Mouse (Mus musculus): ENCODE results near the gene Slamf8. TPM values are rescaled to one million over a fixed set of nuclear protein-coding genes. Genes with fewer than 3 reads are reported as not detected.

Gene Slamf8
- total RNA-seq (2021): not detected

DNA sequence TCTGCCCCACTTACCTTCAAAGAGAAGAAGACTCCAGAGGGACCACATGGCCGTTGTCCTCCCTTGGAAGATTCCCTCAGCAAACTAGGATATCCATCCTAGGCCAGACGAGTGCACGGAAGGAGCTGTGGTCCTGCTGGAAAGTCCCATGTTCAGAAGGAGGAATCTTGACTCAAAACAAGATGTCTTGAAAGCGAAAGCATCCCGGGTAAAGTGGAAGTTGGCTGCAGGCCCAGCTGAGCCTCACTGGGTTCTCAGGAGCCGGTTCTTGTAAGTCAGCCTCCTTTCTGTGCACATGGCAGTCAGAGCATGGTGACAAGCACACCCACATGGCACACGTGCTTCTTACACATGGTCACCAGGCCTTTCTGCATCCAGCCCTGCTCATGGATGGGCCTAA lies at the start of gene Slamf8:
Gene Slamf8 (minus strand): TSS at position 184 of the 400 bp plus-strand sequence.
- intact Hi-C loops (cut with DNase I): no loop called here
- peak in 1 of 2 experiments; percentile 6 for DNase-seq (ENCODE audit: low spot score in 2 of 2)

DNA sequence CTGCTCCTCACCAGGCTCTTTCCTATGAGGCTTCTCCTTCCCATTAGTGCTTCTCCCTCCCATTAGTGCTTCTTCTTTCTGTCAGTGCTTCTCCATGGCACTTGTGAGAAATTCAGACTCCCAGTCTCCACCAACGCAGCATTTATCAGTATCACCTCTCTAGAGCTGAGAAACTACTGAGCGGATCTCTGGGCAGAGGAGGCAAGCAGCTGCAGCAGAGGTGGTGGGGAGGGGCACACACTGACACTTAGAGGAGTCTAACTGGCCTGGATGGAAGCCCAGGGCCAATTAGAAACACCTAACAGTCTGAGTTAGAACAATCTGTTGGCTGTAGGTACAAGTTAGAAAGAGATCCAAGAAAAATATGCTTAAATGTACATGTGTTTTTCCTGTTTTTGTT lies 48.4 kb upstream of the Slamf8 start:
- peak in 1 of 2 experiments; percentile 24 for DNase-seq (ENCODE audit: low spot score in 2 of 2)
- intact Hi-C loops (cut with DNase I): loop anchor here (5.0 kb wide), 1 partner anchor 684 kb away; no protein-coding TSS in a partner anchor

DNA sequence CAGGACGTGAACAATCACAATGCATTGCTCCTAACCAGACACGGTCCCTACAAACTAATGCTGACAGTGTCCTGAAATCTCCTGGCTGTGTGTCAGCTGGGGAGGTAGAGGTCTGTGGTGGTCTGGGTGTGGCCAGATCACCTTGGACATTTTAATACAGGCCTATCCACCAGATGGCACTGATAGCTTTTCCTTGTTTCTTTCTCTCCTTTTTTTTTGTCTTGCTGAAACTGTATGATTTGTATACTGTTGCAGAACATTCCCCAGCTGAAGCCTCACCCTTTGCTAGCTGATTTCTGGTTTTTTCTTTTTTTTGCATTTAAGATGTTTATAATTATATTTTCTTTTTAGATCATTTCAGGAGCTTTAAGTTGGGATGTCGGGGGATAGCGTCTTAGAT lies 47.4 kb upstream of the Slamf8 start:
- intact Hi-C loops (cut with DNase I): loop anchor here (5.0 kb wide), 1 partner anchor 684 kb away; no protein-coding TSS in a partner anchor
- no peak for DNase-seq (ENCODE audit: low spot score in 2 of 2)

DNA sequence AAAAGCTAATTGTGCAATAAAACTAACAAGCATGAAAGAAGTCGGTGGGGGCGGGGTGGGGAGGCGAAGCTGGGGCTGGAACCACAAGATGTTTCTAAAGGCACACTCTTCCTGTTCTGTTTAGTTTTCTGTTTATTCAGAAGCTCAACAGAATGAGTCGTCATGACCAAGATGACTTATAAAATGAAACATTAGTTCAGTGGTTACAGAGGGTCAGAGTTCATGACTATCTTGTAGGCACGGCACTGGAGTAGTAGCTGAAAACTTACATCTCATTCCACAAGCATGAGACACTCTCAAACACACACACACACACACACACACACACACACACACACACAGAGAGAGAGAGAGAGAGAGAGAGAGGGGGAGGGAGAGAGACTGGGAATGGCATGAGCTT lies 45.9 kb upstream of the Slamf8 start:
- intact Hi-C loops (cut with DNase I): loop anchor here (5.0 kb wide), 1 partner anchor 686 kb away; no protein-coding TSS in a partner anchor

DNA sequence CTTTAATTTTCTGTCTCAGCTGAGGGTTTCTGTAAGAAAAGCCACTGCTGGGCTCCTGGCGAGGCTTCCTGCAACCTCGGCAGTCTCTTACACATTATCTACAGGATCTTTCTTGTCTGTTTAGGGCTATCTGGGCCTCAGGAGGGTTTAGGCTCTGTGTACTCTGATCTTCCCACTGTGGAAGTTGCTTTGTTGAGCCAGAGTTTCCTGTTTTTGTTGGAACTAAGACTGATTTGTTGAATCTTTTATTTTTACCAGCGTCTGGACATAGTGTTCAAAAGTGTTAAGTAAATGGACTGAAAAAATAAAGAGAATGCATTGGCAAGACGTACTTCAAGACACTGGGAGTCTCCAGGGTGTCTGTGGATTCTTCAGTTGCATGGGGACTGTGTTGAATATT lies 44.9 kb upstream of the Slamf8 start:
- intact Hi-C loops (cut with DNase I): loop anchor here (5.0 kb wide), 1 partner anchor 687 kb away; no protein-coding TSS in a partner anchor
- no peak for DNase-seq (ENCODE audit: low spot score in 2 of 2)

More for the DNA sequence above, 45.9 kb upstream of the Slamf8 start:
- no peak for DNase-seq (ENCODE audit: low spot score in 2 of 2)

DNA sequence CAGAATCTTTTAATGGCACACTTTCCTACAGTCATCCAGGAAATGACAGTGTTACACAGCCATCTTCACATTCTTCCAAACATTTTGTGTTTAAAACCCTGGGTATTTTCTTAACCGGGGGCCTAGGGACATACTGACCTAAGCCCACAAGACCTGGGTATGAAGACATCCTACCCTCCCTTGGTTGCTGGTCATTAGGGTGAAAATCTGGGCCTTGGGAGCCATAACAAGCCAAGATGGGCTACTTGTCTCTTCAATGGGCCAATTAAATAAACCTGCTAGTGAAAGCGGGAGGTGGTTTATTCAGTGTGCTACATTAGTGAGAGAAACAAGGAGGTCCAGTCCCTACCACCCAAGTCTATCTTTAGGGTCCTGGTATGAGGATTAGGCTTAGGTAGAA lies 43.8 kb upstream of the Slamf8 start:
- intact Hi-C loops (cut with DNase I): loop anchor here (5.0 kb wide), 1 partner anchor 763 kb away; no protein-coding TSS in a partner anchor
- no peak for DNase-seq (ENCODE audit: low spot score in 2 of 2)

DNA sequence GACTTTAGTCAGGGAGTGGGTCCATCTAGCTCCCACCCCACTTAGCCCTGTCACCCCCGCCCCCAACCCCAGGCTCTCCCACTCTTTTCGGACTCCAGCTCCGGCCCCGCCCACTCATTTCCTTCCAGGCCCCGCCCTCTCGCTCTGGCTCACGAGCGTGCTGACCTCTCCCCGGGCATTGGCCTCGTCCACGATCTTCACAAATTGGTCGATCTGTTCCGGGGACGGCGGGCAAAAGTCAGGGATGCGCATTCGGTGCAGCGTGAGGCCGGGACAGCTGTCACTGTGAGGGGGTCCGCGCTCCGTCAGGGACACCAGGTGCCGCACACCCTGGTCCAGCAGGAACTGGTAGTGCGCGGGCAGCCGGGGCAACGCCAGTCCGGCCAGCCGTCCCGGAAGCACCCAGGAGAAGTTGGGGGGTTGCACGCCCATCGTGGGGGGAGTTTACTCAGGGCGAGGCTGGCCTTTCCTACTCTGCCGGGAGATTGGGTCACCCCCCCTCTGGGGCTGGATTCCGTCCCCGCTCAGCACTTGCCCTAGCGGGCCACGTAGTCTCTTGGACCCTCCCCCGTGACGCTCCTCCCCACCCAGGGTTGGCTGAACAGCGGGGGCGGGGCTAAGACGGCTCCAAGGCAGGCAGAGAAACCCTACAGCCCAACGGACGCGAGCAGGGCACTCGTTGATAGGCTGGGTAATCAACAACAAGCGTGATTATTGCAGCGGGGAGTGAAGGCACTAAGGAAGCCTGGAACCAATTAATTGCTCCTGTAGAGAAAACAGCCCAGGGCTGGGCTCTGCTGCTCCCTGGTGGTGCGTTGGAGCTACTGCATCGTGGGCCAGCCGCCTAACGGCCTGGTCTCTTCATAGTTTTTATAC lies 42.3 kb upstream of the Slamf8 start, which contains the start of gene Dusp23:
Gene Dusp23 (minus strand): TSS at position 512 of the 876 bp plus-strand sequence.
- peak; percentile 92 to 95 for DNase-seq (ENCODE audit: low spot score in 2 of 2)
- intact Hi-C loops (cut with DNase I): loop anchor here (1.0 to 5.0 kb wide), 4 partner anchors 14 to 765 kb away; no protein-coding TSS in a partner anchor

DNA sequence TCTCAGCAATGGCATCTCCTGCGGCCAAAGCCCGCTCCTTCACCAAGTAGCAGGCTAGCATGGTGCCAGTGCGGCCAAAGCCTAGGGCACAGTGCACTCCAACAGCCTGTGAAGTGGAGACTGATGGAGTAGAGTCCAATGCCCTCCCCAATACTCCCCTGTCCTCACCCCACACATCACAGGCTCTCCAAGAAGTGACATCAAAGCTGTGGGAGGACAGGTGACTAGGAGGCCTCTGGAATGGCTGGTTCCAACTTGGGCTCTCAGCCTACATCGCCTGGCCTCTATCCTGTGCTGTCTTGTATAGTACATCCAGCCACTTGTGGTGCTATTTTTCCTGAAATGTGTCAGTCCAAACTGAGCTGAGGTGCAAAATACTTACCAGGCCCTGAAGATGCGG lies 41.4 kb upstream of the Slamf8 start:
- intact Hi-C loops (cut with DNase I): loop anchor here (2.0 to 5.0 kb wide), 3 partner anchors 13 to 766 kb away; no protein-coding TSS in a partner anchor
- DNase-seq (ENCODE audit: low spot score in 2 of 2): no peak

DNA sequence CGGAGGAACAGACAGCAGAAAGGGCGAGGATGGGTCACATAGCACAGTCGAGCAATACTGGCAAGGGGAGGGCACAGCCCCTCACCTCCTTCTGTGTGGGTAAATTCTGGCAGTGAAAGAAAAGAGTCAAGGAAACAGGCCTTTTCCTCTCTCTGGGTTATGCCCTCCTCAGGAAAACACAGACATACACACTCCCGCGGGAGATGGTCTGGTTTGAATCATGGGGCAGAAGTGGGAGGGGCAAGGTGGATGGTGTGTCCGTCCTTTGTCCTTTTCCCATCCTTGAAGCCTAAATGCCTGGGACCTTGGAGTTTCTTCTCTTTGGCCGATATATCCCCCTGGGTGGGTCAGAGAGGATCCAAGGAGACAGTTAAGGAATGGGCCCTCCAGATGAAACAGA lies 39.5 kb upstream of the Slamf8 start:
- no peak for DNase-seq (ENCODE audit: low spot score in 2 of 2)
- intact Hi-C loops (cut with DNase I): loop anchor here (5.0 kb wide), 1 partner anchor 767 kb away; no protein-coding TSS in a partner anchor

DNA sequence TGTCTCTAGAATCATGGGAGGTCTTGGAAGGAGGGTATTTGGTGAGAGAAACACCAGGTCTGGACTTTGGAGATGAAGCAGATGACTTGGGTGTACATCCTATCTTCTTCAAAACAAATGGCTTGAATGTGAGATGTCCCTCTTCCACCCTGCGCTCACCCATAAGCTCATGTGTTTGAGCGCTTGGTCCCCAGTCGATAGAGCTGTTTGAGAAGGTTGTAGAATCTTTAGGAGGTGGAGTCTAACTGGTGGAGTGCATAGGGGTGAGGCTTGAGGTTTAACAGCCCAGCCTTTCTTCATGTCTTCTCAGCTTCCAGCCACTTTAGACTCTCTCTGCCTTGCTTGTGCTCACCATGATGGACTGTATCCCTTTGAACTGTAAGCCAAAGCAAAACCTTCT lies 35.9 kb upstream of the Slamf8 start:
- no peak for DNase-seq (ENCODE audit: low spot score in 2 of 2)
- intact Hi-C loops (cut with DNase I): no loop called here

DNA sequence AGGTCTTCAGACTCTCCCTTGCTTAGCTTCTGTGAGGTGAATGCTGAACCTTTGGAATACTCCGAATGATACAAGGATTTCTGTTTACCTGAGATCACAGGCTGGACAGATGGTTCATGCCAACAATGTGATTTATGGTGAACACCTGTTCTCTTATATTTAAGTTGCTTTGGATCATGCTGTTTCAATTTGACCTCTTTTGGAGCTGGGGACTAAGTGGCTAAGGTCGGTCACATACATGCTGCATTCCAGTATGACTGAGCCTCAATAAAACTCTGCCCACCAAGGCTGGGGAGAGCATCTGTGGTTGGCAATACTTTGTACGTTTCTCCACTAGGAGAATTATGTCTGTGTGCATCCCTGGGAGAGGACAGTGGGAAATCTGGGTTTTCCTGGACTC lies 33.7 kb upstream of the Slamf8 start:
- no peak for DNase-seq (ENCODE audit: low spot score in 2 of 2)
- intact Hi-C loops (cut with DNase I): no loop called here

DNA sequence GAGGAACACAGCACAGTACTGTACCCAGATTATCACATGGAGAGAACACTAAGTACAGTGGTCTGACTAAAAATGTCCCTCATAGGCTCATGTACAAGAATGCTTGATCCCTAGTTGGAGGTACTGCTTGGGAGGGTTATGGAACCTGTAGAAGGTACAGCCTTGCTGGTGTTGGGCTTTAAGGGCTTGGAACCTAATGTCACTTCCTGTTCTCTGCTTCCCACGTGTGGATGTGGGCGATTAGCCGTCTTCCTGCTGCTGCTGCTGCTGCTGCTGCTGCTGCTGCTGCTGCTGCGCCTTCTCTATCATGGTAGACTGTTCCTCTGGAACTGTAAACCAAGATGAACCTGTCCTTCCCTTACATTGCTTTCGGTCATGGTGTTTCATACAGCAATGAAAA lies 33.2 kb upstream of the Slamf8 start:
- no peak for DNase-seq (ENCODE audit: low spot score in 2 of 2)
- intact Hi-C loops (cut with DNase I): no loop called here

DNA sequence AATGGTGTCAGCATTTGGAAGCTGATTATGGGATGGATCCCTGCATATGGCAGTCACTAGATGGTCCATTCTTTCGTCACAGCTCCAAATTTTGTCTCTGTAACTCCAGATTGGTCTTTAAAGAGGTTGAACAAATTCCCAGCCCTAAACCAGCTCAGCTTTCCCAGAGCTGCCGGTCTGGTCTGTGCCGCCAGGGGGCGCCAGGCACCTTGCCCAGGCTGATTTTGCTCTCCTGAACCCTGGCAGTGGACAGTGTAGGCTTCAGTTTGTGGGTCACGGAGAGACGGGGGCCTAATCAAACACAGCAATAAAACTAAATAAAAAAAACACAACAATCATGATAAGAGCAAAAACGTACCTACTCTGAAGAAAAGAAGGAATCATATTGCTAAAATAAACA lies 28.9 kb upstream of the Slamf8 start:
- peak; percentile 47 to 57 for DNase-seq (ENCODE audit: low spot score in 2 of 2)
- intact Hi-C loops (cut with DNase I): loop anchor here (2.0 to 5.0 kb wide), 2 partner anchors 14 to 778 kb away; partner anchors contain the start of gene Dusp23

DNA sequence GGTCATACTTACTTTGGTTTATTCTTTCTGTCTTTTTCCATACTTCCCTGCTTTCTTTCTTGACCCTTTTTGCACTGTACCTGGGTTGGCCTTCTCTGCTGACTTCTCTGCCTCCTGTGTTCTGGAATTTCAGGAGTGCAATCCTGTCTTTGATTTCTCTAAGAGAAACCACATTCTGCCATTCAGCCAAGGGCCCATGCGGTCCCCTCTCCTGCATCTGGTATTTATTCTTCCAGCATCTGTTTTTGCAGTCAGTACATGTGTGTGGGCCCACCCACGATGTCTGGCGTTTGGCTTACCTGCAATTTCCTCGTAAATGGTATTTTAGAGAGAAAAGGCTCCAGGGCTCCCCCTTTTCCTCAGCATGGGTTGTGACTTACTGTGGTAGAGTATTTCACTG lies 27.8 kb upstream of the Slamf8 start:
- no peak for DNase-seq (ENCODE audit: low spot score in 2 of 2)
- intact Hi-C loops (cut with DNase I): loop anchor here (2.0 to 5.0 kb wide), 2 partner anchors 15 to 779 kb away; partner anchors contain the start of gene Dusp23

DNA sequence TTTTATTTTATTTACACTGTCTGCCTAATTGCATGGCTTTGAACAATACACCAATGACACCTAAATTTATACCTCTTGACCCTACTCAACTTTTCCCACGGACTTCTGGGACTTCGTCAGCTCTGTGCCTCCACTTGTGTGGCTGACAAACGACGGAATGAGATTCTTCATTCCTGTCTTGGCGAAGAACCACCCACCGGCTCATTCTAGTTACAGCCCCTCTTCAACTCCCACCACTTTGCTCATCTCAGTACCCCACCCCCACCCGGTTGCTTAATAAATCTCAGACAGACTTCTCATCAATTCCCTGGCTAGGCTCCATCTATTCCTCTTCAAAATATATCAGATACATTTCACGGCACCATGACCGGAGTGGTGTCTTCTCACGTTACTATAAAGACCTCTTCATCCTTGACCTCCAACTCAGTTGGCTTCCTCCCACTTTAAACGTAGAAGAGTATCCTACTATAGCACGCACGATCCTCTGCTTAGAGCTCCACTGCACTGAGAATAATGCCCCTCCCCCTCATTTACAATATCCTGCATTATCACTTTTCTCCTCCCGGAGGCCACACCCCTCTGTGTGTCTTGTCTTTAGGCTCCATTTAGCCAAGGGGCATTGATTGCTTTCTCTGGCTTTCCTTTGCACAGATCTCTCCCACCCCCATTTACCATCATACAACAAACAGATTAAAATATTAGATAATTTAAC lies 27.2 kb upstream of the Slamf8 start:
- intact Hi-C loops (cut with DNase I): loop anchor here (2.0 to 5.0 kb wide), 3 partner anchors 15 to 780 kb away; partner anchors contain the start of gene Dusp23
- DNase-seq (ENCODE audit: low spot score in 2 of 2): no peak

DNA sequence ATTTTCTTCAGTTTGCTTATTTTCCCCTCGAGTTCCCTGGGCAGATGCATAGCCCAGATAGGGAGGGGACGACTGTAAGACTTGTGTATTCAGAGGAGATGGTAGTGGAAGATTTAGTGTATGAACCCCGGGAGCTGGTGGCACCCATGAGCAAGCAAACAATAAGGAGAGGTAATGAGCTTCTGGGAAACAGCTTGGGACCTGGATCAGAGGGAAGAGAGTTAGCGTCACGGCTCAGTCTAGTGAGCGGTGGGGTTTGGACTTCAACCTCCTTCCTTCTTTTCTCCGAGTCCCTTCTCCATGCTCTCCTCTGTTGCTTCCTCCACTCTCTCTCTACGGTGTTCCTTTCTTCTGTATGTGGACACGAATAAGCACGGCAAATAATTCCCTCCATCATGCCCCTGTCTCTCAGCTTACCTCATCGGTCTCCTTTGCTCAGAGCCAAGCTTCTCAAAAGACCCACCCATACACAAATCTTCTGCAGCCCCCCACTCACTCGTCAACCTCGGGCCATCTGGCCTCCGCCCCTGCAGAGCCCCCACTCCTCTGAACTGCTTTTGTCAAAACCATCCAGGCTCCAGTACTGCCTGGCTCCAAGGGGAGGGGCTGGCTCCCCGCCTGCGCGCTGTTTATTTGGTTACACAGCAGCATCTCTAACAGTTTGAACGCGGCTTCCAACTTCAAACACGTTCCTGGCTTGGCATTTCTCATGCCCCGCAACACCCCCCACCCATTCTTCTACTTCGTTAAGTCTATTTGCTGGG lies 26.4 kb upstream of the Slamf8 start:
- intact Hi-C loops (cut with DNase I): loop anchor here (2.0 to 5.0 kb wide), 2 partner anchors 88 to 781 kb away; no protein-coding TSS in a partner anchor
- peak; percentile 30 to 33 for DNase-seq (ENCODE audit: low spot score in 2 of 2)

DNA sequence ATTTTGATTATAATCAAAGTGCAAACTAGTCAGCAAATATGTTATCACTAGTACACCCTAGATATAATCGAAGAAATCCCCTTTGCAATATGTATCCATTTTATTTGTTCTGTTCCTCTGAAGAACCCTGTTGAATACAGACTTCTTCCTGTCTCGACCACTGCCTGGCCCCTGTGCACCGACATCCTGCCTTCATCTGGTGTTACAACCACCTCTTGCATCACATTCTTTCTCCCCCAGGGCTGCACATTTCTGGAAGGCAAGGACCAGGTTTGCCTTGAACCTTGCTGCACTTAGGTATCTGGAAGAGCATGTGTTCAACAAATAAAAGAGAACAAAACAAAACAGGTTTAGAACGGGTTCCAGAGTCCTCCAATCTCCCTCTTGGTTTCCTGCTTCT lies 25.0 kb upstream of the Slamf8 start:
- DNase-seq (ENCODE audit: low spot score in 2 of 2): no peak
- intact Hi-C loops (cut with DNase I): loop anchor here (5.0 kb wide), 1 partner anchor 782 kb away; no protein-coding TSS in a partner anchor

DNA sequence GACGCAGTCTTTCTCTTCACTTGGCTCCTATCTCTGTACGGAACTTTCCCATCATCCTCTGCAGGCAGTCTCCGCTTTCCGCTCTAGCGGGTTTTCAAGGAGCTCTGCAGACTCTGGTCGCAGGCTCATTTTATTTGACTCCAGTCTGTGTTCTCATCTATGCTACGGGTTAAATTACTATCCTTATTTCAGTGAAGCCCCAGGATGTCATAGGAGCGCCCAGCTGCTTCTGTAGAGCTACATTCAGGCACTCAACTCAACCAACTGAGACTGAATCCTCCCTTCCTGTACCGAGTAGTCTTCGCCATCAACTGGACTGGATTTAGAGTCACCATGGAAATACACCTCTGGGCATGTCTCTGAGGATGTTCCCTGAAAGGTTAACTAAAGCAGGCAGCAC lies 24.3 kb upstream of the Slamf8 start:
- no peak for DNase-seq (ENCODE audit: low spot score in 2 of 2)
- intact Hi-C loops (cut with DNase I): loop anchor here (5.0 kb wide), 1 partner anchor 783 kb away; no protein-coding TSS in a partner anchor

DNA sequence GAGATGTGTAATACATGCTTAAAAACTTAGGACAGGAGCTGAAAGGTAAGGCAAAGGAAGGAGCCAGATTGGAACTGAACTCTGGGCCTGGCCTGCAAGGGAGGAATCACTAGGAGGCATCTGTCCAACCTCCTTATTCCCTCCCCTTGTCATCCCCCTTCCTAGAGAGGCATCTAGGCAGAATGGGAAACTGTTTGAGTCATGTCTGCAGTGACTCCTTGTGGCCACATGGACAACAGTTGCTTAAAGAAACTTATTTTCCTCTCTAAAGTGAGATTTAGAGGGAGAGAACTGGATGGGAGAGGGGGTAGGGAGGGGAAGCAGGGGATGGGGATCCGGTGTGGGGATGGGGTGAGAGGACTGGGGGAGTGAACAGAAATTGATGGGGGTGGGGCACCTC lies 22.4 kb upstream of the Slamf8 start:
- DNase-seq (ENCODE audit: low spot score in 2 of 2): no peak
- intact Hi-C loops (cut with DNase I): no loop called here
